24 mouse cellular contexts compared by ENCODE assay signal in genomic region chr4:116042186-116042585, GRCm38 (mm10). TPM values are rescaled to one million over a fixed set of nuclear protein-coding genes. Genes with fewer than 3 reads are reported as not detected.
A peak's percentile ranks its signal among the peaks of the same experiment; 100 is the strongest.
DNase-seq lines count a peak whose midpoint lies in the region; ATAC-seq and TF ChIP-seq lines count a peak whose summit lies in the region.
"Had no signal": no experiment of that assay in that cellular context is flagged by ENCODE, and none has a peak within 500 bp of the region (broad histone marks: within the 10 kb centered on the region; RNA-seq: fewer than 3 reads in every experiment).

No protein-coding gene starts in this region.

- no peaks in the 10 kb centered on the region for H3K27me3 ChIP-seq in lung, postnatal 0 days (replicated peaks; ENCODE audit: insufficient read depth, low read length)
- H3K27me3 ChIP-seq in MEL (ENCODE audit: control insufficient read depth in 1 of 2, insufficient read depth in 2 of 2, low read length in 2 of 2): no peaks in the 10 kb centered on the region
- H3K27me3 ChIP-seq in midbrain, embryonic 13.5 days: no peaks in the 10 kb centered on the region
- H3K27me3 ChIP-seq: embryonic facial prominence, embryonic 13.5 days; forebrain, embryonic 15.5 days; hindbrain, embryonic 12.5 days; liver, embryonic 13.5 days; neural tube, embryonic 15.5 days; stomach, embryonic 15.5 days had no signal

- DNase-seq in CD4-positive, CD25-positive, alpha-beta regulatory T cell, adult 2 months (ENCODE audit: low read depth, low spot score): peak; percentile 35
- peak; percentile 55 for DNase-seq in lung, postnatal 0 days (ENCODE audit: low spot score)
- no peak for DNase-seq in lung, postnatal 4 days
- no peak for DNase-seq in MEL (ENCODE audit: low read depth, low spot score)
- DNase-seq in cerebellum, postnatal 25 days: no peak
- DNase-seq: adrenal gland, adult 8-10 months; cerebellum, adult 9-10 months; gastrocnemius, postnatal 36 days; kidney, adult 9 months; kidney, postnatal 36 days; liver, embryonic 13.5 days; midbrain, embryonic 14.5 days; right cerebral cortex, postnatal 25 days; thymus, postnatal 14 days had no signal

- TF ChIP-seq RAD21 in MEL (IDR thresholded peaks at IDR 0.05; ENCODE audit: low read depth, low read length): peak; percentile 10

- peak; percentile 51 for TF ChIP-seq CTCF in lung, postnatal 0 days (IDR thresholded peaks at IDR 0.05)
- TF ChIP-seq CTCF in MEL (IDR thresholded peaks at IDR 0.05 in 2 of 3, conservative IDR thresholded peaks at IDR 0.05 in 1 of 3; ENCODE audit: control insufficient read depth in 1 of 3, insufficient read depth in 1 of 3, low read depth in 2 of 3, low read length in 3 of 3, poor library complexity in 1 of 3, severe bottlenecking in 1 of 3): peak in 1 of 3 experiments; percentile 19; a peak in 2 of 6 replicates

- no peak for TF ChIP-seq POLR2A in MEL (IDR thresholded peaks at IDR 0.05; ENCODE audit: control insufficient read depth in 1 of 2, insufficient read depth in 1 of 2, low read depth in 1 of 2, low read length in 2 of 2, poor library complexity in 1 of 2)

- no peak overlapping the region for H3K9ac ChIP-seq in lung, postnatal 0 days (replicated peaks; ENCODE audit: low read depth)
- no peak overlapping the region for H3K9ac ChIP-seq in MEL (ENCODE audit: control insufficient read depth, low read depth, low read length, poor library complexity, severe bottlenecking)
- H3K9ac ChIP-seq in midbrain, embryonic 13.5 days (replicated peaks): no peak overlapping the region
- H3K9ac ChIP-seq: embryonic facial prominence, embryonic 13.5 days; forebrain, embryonic 15.5 days; hindbrain, embryonic 12.5 days; liver, embryonic 13.5 days; neural tube, embryonic 15.5 days; stomach, embryonic 15.5 days had no signal

- no peak for TF ChIP-seq EP300 in lung, postnatal 0 days (IDR thresholded peaks at IDR 0.05)
- TF ChIP-seq EP300 in MEL (IDR thresholded peaks at IDR 0.05; ENCODE audit: low read depth in 1 of 2, low read length in 2 of 2): no peak

- ATAC-seq in CD4-positive, CD25-positive, alpha-beta regulatory T cell, adult 4 months: no peak
- ATAC-seq in lung, postnatal 0 days: peak; percentile 44; the same call in 1 of the 2 replicates
- ATAC-seq in monocyte, adult 5-6 weeks (replicated peaks; ENCODE audit: insufficient number of reproducible peaks, low FRiP score, low TSS enrichment, poor library complexity, severe bottlenecking): peak; percentile 63
- no peak for ATAC-seq in midbrain, embryonic 13.5 days
- ATAC-seq: forebrain, embryonic 15.5 days; inflammation-experienced regulatory T-cells, adult 6 months had no signal

- no peaks in the 10 kb centered on the region for H3K4me1 ChIP-seq in lung, postnatal 0 days (ENCODE audit: insufficient read depth, low read depth, low read length)
- H3K4me1 ChIP-seq in MEL (ENCODE audit: control insufficient read depth in 1 of 2, insufficient read depth in 2 of 2, low read length in 2 of 2): peaks cover 4 to 7% of the 10 kb centered on the region in 2 experiments
- no peaks in the 10 kb centered on the region for H3K4me1 ChIP-seq in midbrain, embryonic 13.5 days (replicated peaks)
- H3K4me1 ChIP-seq: embryonic facial prominence, embryonic 13.5 days; forebrain, embryonic 15.5 days; heart, embryonic 10.5 days; hindbrain, embryonic 12.5 days; neural tube, embryonic 15.5 days; stomach, embryonic 15.5 days had no signal

- no peak overlapping the region for H3K4me3 ChIP-seq in lung, postnatal 0 days (ENCODE audit: low read depth, low read length)
- no peak overlapping the region for H3K4me3 ChIP-seq in MEL (ENCODE audit: control insufficient read depth in 1 of 2, insufficient read depth in 1 of 2, low read depth in 2 of 2, low read length in 2 of 2)
- no peak overlapping the region for H3K4me3 ChIP-seq in midbrain, embryonic 13.5 days (replicated peaks)
- H3K4me3 ChIP-seq: embryonic facial prominence, embryonic 13.5 days; forebrain, embryonic 15.5 days; heart, embryonic 10.5 days; hindbrain, embryonic 12.5 days; liver, embryonic 13.5 days; neural tube, embryonic 15.5 days; stomach, embryonic 15.5 days had no signal

- 0 out of 2 replicates have a peak, but pooled peaks cover 7% of the 10 kb centered on the region for H3K36me3 ChIP-seq in lung, postnatal 0 days (ENCODE audit: insufficient read depth, low read length)
- peaks cover 0 to 7% of the 10 kb centered on the region in 2 experiments; a peak in 2 of 4 replicates for H3K36me3 ChIP-seq in MEL (ENCODE audit: control insufficient read depth in 1 of 2, insufficient read depth in 2 of 2, low read length in 2 of 2)
- H3K36me3 ChIP-seq in midbrain, embryonic 13.5 days: peaks cover 19% of the 10 kb centered on the region
- H3K36me3 ChIP-seq: stomach, embryonic 15.5 days had no signal

- no peak overlapping the region for H3K4me2 ChIP-seq in lung, postnatal 0 days (replicated peaks; ENCODE audit: low read depth, low read length)
- no peak overlapping the region for H3K4me2 ChIP-seq in midbrain, embryonic 13.5 days (replicated peaks)
- H3K4me2 ChIP-seq: embryonic facial prominence, embryonic 13.5 days; forebrain, embryonic 15.5 days; hindbrain, embryonic 12.5 days; liver, embryonic 13.5 days; neural tube, embryonic 15.5 days; stomach, embryonic 15.5 days had no signal

- no peaks in the 10 kb centered on the region for H3K9me3 ChIP-seq in lung, postnatal 0 days (ENCODE audit: low read length)
- no peaks in the 10 kb centered on the region for H3K9me3 ChIP-seq in MEL (replicated peaks; ENCODE audit: insufficient read depth, low read length)
- H3K9me3 ChIP-seq in midbrain, embryonic 13.5 days: no peaks in the 10 kb centered on the region
- H3K9me3 ChIP-seq: embryonic facial prominence, embryonic 13.5 days; forebrain, embryonic 15.5 days; heart, embryonic 10.5 days; hindbrain, embryonic 12.5 days; liver, embryonic 13.5 days; neural tube, embryonic 15.5 days; stomach, embryonic 15.5 days had no signal

- H3K79me2 ChIP-seq in MEL (ENCODE audit: control insufficient read depth, insufficient read depth, low read length, poor library complexity): no peaks in the 10 kb centered on the region

- 74% methylated on average over 3 of the region's 3 CpGs for WGBS in lung, postnatal 0 days
- 84% methylated on average over 3 of the region's 3 CpGs for WGBS in midbrain, embryonic 13.5 days

- H3K27ac ChIP-seq in lung, postnatal 0 days (ENCODE audit: low read length): no peak overlapping the region
- no peak overlapping the region for H3K27ac ChIP-seq in MEL (ENCODE audit: control insufficient read depth, low read depth, low read length)
- H3K27ac ChIP-seq in midbrain, embryonic 13.5 days: no peak overlapping the region
- H3K27ac ChIP-seq: embryonic facial prominence, embryonic 13.5 days; forebrain, embryonic 15.5 days; heart, embryonic 10.5 days; hindbrain, embryonic 12.5 days; liver, embryonic 13.5 days; neural tube, embryonic 15.5 days; stomach, embryonic 15.5 days had no signal

TF ChIP-seq in MEL, 35 proteins besides CTCF, POLR2A, EP300 and RAD21:
- TF ChIP-seq TAL1 (IDR thresholded peaks at IDR 0.05; ENCODE audit: low read length) (no peak), SMC3 (IDR thresholded peaks at IDR 0.05; ENCODE audit: low read depth, low read length) (0 out of 2 replicates have a peak, but pooled peaks have one; percentile 6)

RNA-seq across cellular contexts. Expression of gene Nsun4, which starts 11.5 kb away (rescaled TPM):
- 10 to 100 TPM; 24.1 to 32.9 TPM for polyA plus RNA-seq in CD4-positive, CD25-positive, alpha-beta regulatory T cell, adult 4 months (2017; shearing (Covaris generic))
- polyA plus RNA-seq in lung, postnatal 0 days (2015; fragmentation: Nextera tagmentation; extraction: Ambion mirVana): 33.7 and 37.9 TPM in 2 replicates
- total RNA-seq in MEL (2012; rRNA removed): 13.6 and 14.9 TPM in 2 replicates
- polyA plus RNA-seq in MEL (2012; ENCODE audit: insufficient read depth in 1 of 2, insufficient read length in 2 of 2, low read depth in 1 of 2, low replicate concordance in 2 of 2, missing spikeins in 1 of 2): 10 to 100 TPM in 1 of 2 experiments, not detected in 1; 11.8 TPM
- 19.5 to 41.1 TPM (median 19.5 TPM) in 3 replicates for total RNA-seq in monocyte, adult 5-6 weeks (2017)
- polyA plus RNA-seq in midbrain, embryonic 13.5 days (2015; fragmentation: Nextera tagmentation; extraction: Ambion mirVana): 17.5 and 17.9 TPM in 2 replicates

RNA-seq across cellular contexts. Expression of gene Faah, which starts 24.5 kb away (rescaled TPM):
- polyA plus RNA-seq in CD4-positive, CD25-positive, alpha-beta regulatory T cell, adult 4 months (2017; shearing (Covaris generic)): 10 to 100 TPM; 48.1 to 85.6 TPM
- 12.1 and 13.4 TPM in 2 replicates for polyA plus RNA-seq in lung, postnatal 0 days (2015; fragmentation: Nextera tagmentation; extraction: Ambion mirVana)
- total RNA-seq in MEL (2012; rRNA removed): 7.5 and 10.8 TPM in 2 replicates
- polyA plus RNA-seq in MEL (2012; ENCODE audit: insufficient read depth in 1 of 2, insufficient read length in 2 of 2, low read depth in 1 of 2, low replicate concordance in 2 of 2, missing spikeins in 1 of 2): 10 to 100 TPM in 1 of 2 experiments, not detected in 1; 22.2 TPM
- total RNA-seq in monocyte, adult 5-6 weeks (2017): 5.3 to 9.1 TPM (median 6.8 TPM) in 3 replicates
- 9.5 and 11.3 TPM in 2 replicates for polyA plus RNA-seq in midbrain, embryonic 13.5 days (2015; fragmentation: Nextera tagmentation; extraction: Ambion mirVana)

RNA-seq across cellular contexts. Expression of gene Uqcrh, which starts 32.7 kb away (rescaled TPM):
- 100 to 1,000 TPM; 779 to 910 TPM for polyA plus RNA-seq in CD4-positive, CD25-positive, alpha-beta regulatory T cell, adult 4 months (2017; shearing (Covaris generic))
- polyA plus RNA-seq in lung, postnatal 0 days (2015; fragmentation: Nextera tagmentation; extraction: Ambion mirVana): 423 and 444 TPM in 2 replicates
- total RNA-seq in MEL (2012; rRNA removed): 444 and 529 TPM in 2 replicates
- 100 to 1,000 TPM; 392 to 414 TPM for polyA plus RNA-seq in MEL (2012; ENCODE audit: insufficient read depth in 1 of 2, insufficient read length in 2 of 2, low read depth in 1 of 2, low replicate concordance in 2 of 2, missing spikeins in 1 of 2)
- total RNA-seq in monocyte, adult 5-6 weeks (2017): 438 to 562 TPM (median 516 TPM) in 3 replicates
- polyA plus RNA-seq in midbrain, embryonic 13.5 days (2015; fragmentation: Nextera tagmentation; extraction: Ambion mirVana): 434 and 439 TPM in 2 replicates

RNA-seq across cellular contexts. Expression of gene Lrrc41, which starts 32.9 kb away (rescaled TPM):
- polyA plus RNA-seq in CD4-positive, CD25-positive, alpha-beta regulatory T cell, adult 4 months (2017; shearing (Covaris generic)): 10 to 100 TPM; 15.7 to 21.8 TPM
- polyA plus RNA-seq in lung, postnatal 0 days (2015; fragmentation: Nextera tagmentation; extraction: Ambion mirVana): 46.1 and 49.0 TPM in 2 replicates
- total RNA-seq in MEL (2012; rRNA removed): 52.8 and 64.4 TPM in 2 replicates
- 10 to 100 TPM in 1 of 2 experiments, not detected in 1; 73.3 TPM for polyA plus RNA-seq in MEL (2012; ENCODE audit: insufficient read depth in 1 of 2, insufficient read length in 2 of 2, low read depth in 1 of 2, low replicate concordance in 2 of 2, missing spikeins in 1 of 2)
- 5.2 to 13.2 TPM (median 8.6 TPM) in 3 replicates for total RNA-seq in monocyte, adult 5-6 weeks (2017)
- polyA plus RNA-seq in midbrain, embryonic 13.5 days (2015; fragmentation: Nextera tagmentation; extraction: Ambion mirVana): 62.1 and 67.1 TPM in 2 replicates

Comparison
In these comparisons a context has a peak if more than half of its experiments do, and no peak if none do; other contexts are left out.
1. DNase-seq: peak in CD4-positive, CD25-positive, alpha-beta regulatory T cell, adult 2 months (single experiment) and lung, postnatal 0 days (single experiment); none in lung, postnatal 4 days (0 of 2), MEL (single experiment) and cerebellum, postnatal 25 days (0 of 2).
2. ATAC-seq: peak in lung, postnatal 0 days (single experiment) and monocyte, adult 5-6 weeks (single experiment); none in CD4-positive, CD25-positive, alpha-beta regulatory T cell, adult 4 months (single experiment) and midbrain, embryonic 13.5 days (single experiment).